Mouse (Mus musculus) bone marrow, adult 2 months (tissue): Measurements from ENCODE around the gene Lmo4. TPM values are rescaled to one million over a fixed set of nuclear protein-coding genes. Genes with fewer than 3 reads are reported as not detected.
A peak's percentile ranks its signal among the peaks of the same experiment; 100 is the strongest.

ENCODE experiments used
- H3K27ac ChIP-seq: fragments of 200-500 bp; 2 replicates; pipeline ENCODE4 v1.5.1; 2012; ENCODE audit warnings: low read depth, mild to moderate bottlenecking, control low read depth, inconsistent platforms, low read length; ENCODE audit not compliant: control insufficient read depth, poor library complexity, insufficient read depth
- H3K4me1 ChIP-seq: fragments of 200-500 bp; 2 replicates; pipeline ENCODE4 v1.6.1; 2011; ENCODE audit warnings: low read length; ENCODE audit not compliant: control insufficient read depth, insufficient read depth
- H3K4me3 ChIP-seq: fragments of 200-500 bp; replicated peaks from 2 replicates; pipeline ENCODE3; 2011; ENCODE audit warnings: mild to moderate bottlenecking, low read depth, low read length, control low read depth; ENCODE audit not compliant: control insufficient read depth
- CTCF ChIP-seq: fragments of 200-500 bp; IDR thresholded peaks from 2 replicates; pipeline ENCODE4 v1.5.1; 2011; ENCODE audit warnings: low read length, control low read depth; ENCODE audit not compliant: control insufficient read depth, insufficient read depth
- POLR2A ChIP-seq: fragments of 200-500 bp; IDR thresholded peaks from 2 replicates; pipeline ENCODE4 v1.6.1; 2011; ENCODE audit warnings: low read depth, mild to moderate bottlenecking, control low read depth, low read length, borderline replicate concordance; ENCODE audit not compliant: control insufficient read depth
- WGBS: fragments of 180-500 bp; shearing (Covaris S2); methylation state at CpG from one replicate; pipeline ENCODE4 v1.1.7; 2018; 5-methylcytosine and 5-hydroxymethylcytosine counted together
- polyA plus RNA-seq: library from polyadenylated mRNA; stranded (reverse); fragments of >200 nt; gene quantifications from 2 replicates; pipeline ENCODE4 v1.2.4, GENCODE M21; 2011; ENCODE audit warnings: low replicate concordance; ENCODE audit not compliant: missing spikeins, insufficient read depth, insufficient read length

Gene Lmo4
- polyA plus RNA-seq, 1 experiment = 73.1 TPM

DNA sequence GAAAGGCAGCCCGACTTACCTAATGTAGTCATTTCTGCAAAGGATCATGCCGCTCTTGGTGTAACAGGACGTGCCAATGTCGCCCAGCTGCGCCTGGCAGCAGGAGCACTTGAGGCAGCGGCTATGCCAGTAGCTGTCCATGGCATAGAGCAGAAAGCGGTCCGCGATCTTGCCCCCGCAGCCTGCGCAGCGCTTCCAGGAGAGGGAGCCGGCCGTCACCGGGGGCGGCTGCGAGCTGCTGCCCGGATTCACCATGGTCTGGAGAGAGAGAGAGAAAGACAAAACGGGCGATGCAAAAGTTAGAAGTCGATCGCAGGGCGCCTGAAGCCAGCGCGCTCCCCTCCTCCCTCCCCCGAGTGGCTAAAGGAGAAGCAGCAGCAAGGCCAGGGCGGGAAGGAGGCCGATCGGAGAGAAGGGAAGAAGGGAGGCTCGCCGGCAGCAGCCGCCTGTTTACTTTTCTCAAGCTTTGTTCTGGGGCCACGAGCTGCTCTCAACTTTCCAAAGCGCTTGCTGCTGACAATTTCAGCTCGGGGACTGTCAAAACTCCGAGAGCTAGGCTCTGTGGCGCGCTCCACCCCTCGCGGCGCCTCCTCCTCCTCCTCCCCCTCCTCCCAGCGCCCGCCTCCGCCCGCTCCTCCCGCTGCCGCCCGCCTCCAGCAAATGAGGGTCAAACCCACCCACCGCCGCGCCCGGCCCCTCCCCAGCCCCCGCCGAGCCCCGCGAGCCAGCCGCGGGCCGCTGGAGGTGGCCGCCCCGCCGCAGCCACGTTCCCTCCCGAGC is 3.0 kb downstream of the Lmo4 start:
- TF ChIP-seq CTCF (no peak), POLR2A (no peak; the same call in 1 of the 2 replicates)
- Histone ChIP-seq H3K27ac (peak overlapping the region; percentile 88), H3K4me1 (peaks cover 5% of the 10 kb centered on the region), H3K4me3 (peak overlapping the region; percentile 90)
- WGBS = 2% methylated on average over 60 of the region's 64 CpGs

DNA sequence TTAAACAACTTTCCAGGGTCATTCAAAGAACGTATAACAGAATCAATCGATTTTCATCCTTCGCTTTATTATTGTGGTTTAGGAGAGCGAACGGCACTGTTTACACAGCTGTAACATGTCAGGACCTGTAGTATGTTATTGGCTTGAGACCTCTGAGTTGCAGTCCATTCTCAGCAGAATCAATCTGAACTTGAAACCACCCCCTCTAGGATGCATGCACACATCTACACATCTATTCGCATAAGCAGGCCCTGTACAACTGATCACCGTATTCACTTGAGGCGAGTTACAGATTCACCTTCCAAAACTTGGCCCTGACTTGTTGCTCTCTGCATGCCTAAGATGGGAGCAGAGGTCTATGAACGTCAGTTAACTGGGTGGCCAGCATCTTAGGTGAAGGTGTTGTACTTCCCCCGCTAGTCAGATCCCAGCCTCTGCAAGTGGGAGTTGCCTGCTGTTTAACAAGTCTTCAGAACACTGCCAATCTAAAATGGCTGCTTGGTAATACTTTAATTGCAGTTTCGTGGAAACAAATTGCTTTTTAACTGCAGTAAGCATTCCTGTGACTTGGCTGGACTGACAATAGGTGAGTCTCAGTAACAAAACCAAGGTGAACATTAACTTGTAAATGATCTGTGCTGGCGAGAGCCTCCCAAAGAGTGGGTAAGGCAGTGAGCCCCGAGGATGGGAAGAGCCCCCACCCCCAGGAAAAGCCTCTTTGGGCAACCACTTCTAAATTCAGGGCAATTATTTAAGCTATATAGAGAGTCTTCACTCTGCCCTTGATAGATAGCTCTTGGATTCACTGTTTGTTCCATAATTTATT is 19.5 kb downstream of the Lmo4 start:
- Histone ChIP-seq H3K4me3 (no peak overlapping the region), H3K27ac (no peak overlapping the region), H3K4me1 (no peaks in the 10 kb centered on the region)
- whole genome bisulfite sequencing = 83% methylated on average over 13 of the region's 13 CpGs
- no peak for TF ChIP-seq POLR2A

DNA sequence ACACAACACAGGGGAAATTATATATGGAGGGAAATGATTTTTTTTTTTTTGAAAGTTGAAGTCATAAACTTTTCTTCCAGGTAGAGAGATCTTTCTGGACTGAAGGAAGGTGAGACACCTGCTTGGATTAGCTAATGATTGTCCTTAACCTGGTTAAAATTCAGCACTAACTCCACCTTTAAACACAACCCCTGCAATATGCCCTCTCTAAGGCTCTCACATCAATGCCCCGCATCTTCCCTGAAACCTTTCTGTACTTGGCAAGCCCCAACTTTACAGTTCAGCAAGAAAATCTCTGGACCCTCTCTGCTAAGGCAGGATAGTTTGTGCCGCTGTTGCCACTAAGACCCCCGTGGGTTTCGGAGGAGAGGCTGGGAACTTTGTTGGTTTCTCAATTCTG is 20.1 kb downstream of the Lmo4 start:
- Histone ChIP-seq H3K27ac (no peak overlapping the region), H3K4me3 (no peak overlapping the region), H3K4me1 (no peaks in the 10 kb centered on the region)
- TF ChIP-seq POLR2A (no peak), CTCF (no peak)
- WGBS = 84% methylated on average over 4 of the region's 4 CpGs

DNA sequence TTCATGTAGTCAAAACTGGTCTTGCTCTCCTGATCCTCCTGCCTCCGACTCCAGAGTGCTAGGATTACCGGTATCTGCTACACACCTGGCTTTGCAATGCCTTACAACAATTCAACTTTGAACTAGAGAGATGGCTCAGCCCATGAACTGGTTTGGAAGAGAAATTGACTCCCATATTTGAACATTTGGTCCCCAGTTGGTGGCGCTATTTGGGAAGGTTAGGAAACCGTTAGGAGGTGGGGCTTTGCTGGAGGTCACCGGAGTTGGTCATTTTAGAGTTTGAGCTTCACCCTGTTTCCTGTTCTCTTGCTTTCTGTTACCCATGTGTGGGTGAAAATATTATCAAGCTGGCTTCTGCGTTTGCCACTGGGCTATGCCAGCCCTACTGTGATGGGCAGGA is 22.8 kb downstream of the Lmo4 start:
- Histone ChIP-seq H3K4me1 (no peaks in the 10 kb centered on the region), H3K27ac (no peak overlapping the region), H3K4me3 (no peak overlapping the region)
- TF ChIP-seq POLR2A (no peak), CTCF (no peak)
- 79% methylated on average over 6 of the region's 6 CpGs for WGBS

DNA sequence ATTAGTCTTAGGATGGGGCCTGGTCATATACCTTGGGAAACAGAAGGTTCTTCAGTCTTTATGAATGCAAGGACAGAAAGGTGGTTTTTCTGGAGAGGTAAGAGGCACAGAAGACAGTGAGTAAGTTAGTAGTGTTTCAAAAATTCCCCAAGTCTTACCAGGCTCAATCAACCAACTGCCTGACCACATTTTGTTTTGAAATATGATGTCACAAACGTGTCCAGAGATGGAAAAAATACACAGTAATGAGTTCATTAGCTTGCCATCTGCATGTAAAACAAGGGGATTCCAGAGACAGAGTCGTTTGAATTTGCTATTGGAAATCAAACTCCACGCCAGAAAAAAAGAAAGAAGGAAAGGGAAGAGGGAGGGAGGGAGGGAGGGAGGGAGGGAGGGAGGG is 26.1 kb downstream of the Lmo4 start:
- WGBS = 51% methylated on average over 3 of the region's 3 CpGs
- TF ChIP-seq CTCF = no peak
- TF ChIP-seq POLR2A = no peak
- no peaks in the 10 kb centered on the region for H3K4me1 ChIP-seq
- H3K4me3 ChIP-seq = no peak overlapping the region
- H3K27ac ChIP-seq = no peak overlapping the region

DNA sequence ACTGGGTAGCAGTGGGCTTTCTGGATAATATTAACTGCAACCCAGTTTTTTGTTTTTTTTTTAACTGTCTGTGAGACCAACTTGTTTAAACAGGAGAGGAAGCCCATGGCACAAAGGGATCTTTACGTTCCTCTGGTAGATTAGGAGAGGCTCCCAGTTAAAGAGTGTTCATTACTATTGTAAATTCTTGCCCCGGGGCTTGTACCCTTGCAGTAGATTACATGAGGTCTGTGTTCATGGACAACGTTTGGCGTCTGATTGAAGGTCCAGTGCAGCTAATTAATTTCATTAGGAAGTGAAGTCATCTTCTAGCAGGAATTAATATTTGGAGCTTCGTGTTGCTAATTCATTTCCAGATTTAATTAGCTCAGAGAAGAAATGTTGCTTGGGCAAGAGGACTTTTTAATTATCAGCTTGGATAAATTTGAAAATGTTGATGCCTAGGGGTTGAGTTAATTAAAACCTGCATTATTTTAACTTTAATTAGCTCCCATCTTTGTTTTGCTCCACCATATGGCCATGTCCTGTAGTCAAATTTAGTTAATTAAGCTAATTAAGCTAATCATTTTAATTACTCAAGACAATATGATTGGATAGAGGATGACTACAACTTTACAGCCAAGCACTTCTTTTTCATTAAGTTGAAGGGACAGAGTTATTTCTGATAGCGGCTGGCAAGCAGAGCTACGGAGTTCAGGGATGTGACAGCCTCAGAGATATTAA is 31.0 kb downstream of the Lmo4 start:
- TF ChIP-seq POLR2A (no peak), CTCF (no peak)
- no peak overlapping the region for H3K27ac ChIP-seq
- H3K4me1 ChIP-seq = peaks cover 6% of the 10 kb centered on the region
- H3K4me3 ChIP-seq = no peak overlapping the region
- 84% methylated on average over 7 of the region's 7 CpGs for WGBS

DNA sequence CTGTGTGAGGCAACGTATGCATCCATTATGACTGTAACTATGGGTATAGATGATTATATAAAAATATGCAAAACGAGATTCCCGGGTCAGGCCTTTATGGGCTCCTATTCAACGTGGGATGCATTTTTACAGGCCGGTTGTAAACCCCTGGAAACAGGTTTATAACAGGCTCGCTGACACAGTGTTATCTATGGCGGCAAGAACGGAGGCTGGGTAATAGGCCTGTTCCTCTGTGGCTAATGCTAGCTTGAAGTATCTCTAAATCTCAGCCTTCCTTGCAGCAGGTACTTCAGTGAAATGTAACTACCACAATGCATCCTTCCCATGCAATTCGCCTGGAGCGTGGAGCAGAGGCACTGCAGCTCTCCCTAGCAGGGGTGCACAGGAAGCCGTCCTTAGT is 31.9 kb downstream of the Lmo4 start:
- H3K4me3 ChIP-seq = no peak overlapping the region
- peaks cover 6% of the 10 kb centered on the region for H3K4me1 ChIP-seq
- H3K27ac ChIP-seq = no peak overlapping the region
- WGBS = 89% methylated on average over 11 of the region's 11 CpGs
- no peak for TF ChIP-seq POLR2A
- no peak for TF ChIP-seq CTCF

DNA sequence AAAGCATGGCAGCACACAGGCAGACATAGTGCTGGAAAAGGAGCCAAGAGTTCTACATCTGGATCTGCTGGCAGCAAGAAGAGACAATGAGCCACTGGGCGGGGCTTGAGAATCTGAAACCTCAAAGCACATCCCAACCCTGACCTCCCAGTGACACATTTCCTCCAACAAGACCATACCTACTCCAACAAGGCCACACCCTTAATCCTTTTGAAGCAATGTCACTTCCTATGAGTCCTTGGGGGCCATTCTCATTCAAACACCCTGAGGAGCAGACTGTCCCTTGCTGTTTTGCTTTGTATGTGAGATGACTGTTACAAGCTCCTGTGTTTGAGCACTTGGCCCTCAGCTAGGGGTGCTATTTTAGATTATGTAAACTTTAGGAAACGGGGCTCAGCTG is 33.3 kb downstream of the Lmo4 start:
- 55% methylated on average over 2 of the region's 2 CpGs for WGBS
- Histone ChIP-seq H3K4me3 (no peak overlapping the region), H3K27ac (peak overlapping the region; percentile 47), H3K4me1 (peaks cover 6% of the 10 kb centered on the region)
- no peak for TF ChIP-seq CTCF
- no peak for TF ChIP-seq POLR2A
